Mouse (Mus musculus) hindbrain, embryonic 16.5 days (tissue): Measurements from ENCODE around the gene Myo1g. TPM values are rescaled to one million over a fixed set of nuclear protein-coding genes. Genes with fewer than 3 reads are reported as not detected.

Experiments
- ATAC-seq: fragments of 200-750 bp; cut with Nextera tagmentation; 2 replicates; pipeline ENCODE4 v1.8.0; 2017; ENCODE audit warnings: moderate TSS enrichment, moderate library complexity
- H3K27ac ChIP-seq: fragments of 300-500 bp; sonication (generic); 2 replicates; pipeline ENCODE4 v1.5.1; 2014; ENCODE audit warnings: low read depth, mild to moderate bottlenecking, control low read depth, low read length, moderate library complexity
- H3K27me3 ChIP-seq: fragments of 300-500 bp; sonication (generic); replicated peaks from 2 replicates; pipeline ENCODE4 v1.6.1; 2014; ENCODE audit warnings: low read length; ENCODE audit not compliant: control insufficient read depth, insufficient read depth
- H3K36me3 ChIP-seq: fragments of 300-500 bp; sonication (generic); 2 replicates; pipeline ENCODE4 v1.6.1; 2014; ENCODE audit warnings: mild to moderate bottlenecking, low read length, moderate library complexity, mixed read lengths; ENCODE audit not compliant: control insufficient read depth, insufficient read depth
- H3K4me1 ChIP-seq: fragments of 300-500 bp; sonication (generic); 2 replicates; pipeline ENCODE4 v1.6.1; 2014; ENCODE audit warnings: low read depth, low read length; ENCODE audit not compliant: control insufficient read depth, insufficient read depth
- H3K4me2 ChIP-seq: fragments of 300-500 bp; sonication (generic); 2 replicates; pipeline ENCODE4 v1.6.1; 2014; ENCODE audit warnings: mild to moderate bottlenecking, low read length, control low read depth, moderate library complexity
- H3K4me3 ChIP-seq: fragments of 300-500 bp; sonication (generic); 2 replicates; pipeline ENCODE4 v1.5.1; 2014; ENCODE audit warnings: mild to moderate bottlenecking, low read length, control low read depth, moderate library complexity
- H3K9ac ChIP-seq: fragments of 300-500 bp; sonication (generic); 2 replicates; pipeline ENCODE4 v1.6.1; 2014; ENCODE audit warnings: low read depth, mild to moderate bottlenecking, control low read depth, low read length, moderate library complexity
- H3K9me3 ChIP-seq: fragments of 300-500 bp; sonication (generic); 2 replicates; pipeline ENCODE4 v1.6.1; 2014; ENCODE audit warnings: mild to moderate bottlenecking, low read length, moderate library complexity; ENCODE audit not compliant: control insufficient read depth
- WGBS: fragments of 180-500 bp; shearing (Covaris S2); extraction: QIAGEN DNeasy Blood & Tissue Kit; methylation state at CpG from one replicate; pipeline ENCODE4 v1.1.7; 2014; 5-methylcytosine and 5-hydroxymethylcytosine counted together
- polyA plus RNA-seq: library from polyadenylated mRNA; unstranded; fragments of >200 nt; fragmentation: Nextera tagmentation; extraction: Ambion mirVana; gene quantifications from 2 replicates; pipeline ENCODE4 v1.2.1, GENCODE M21; 2015

The Myo1g gene
- polyA plus RNA-seq, 1 experiment from 2014 or later, result 0.35 TPM

DNA sequence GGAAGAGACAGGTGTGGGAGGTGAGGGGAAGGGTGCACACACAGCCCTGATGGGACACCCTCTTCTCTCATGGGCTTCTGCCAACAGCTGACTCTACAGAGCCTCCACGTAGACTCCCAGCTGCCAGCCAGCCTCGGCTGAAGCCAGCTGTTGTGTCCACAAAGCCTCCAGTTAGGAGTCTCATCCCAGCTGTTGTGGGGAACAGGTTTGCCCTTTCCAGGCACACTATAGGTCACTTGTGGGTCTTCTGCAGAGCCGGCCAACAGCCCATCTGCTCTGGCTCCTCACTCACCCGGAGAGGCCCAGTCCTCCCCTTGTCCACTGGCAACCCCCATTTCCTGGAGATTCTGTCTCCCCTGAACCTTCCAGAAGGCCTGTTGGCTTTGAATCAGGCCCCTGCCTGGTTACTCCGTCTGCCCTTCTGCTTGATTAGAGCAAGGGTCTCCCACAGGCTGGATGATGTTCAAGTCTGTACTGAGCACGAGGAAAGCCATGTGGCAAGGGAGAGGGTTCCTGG, 39.0 kb downstream of the Myo1g start:
- peak; percentile 71 for ATAC-seq
- 50% methylated on average over 6 of the region's 6 CpGs for WGBS
- H3K9ac ChIP-seq, result no peak overlapping the region
- no peaks in the 10 kb centered on the region for H3K36me3 ChIP-seq
- H3K4me2 ChIP-seq, result no peak overlapping the region
- no peaks in the 10 kb centered on the region for H3K27me3 ChIP-seq
- no peaks in the 10 kb centered on the region for H3K4me1 ChIP-seq
- H3K4me3 ChIP-seq, result no peak overlapping the region
- H3K27ac ChIP-seq, result no peak overlapping the region; the same call in 1 of the 2 replicates
- no peaks in the 10 kb centered on the region for H3K9me3 ChIP-seq

- Histone ChIP-seq H3K4me2 (no peak overlapping the region), H3K4me3 (no peak overlapping the region), H3K27me3 (no peaks in the 10 kb centered on the region), H3K27ac (peak overlapping the region; percentile 29; the same call in 1 of the 2 replicates), H3K9me3 (no peaks in the 10 kb centered on the region), H3K36me3 (no peaks in the 10 kb centered on the region), H3K9ac (no peak overlapping the region), H3K4me1 (no peaks in the 10 kb centered on the region)
- no peak for ATAC-seq
- WGBS, result 82% methylated on average over 13 of the region's 13 CpGs
Observed at GRCm38 (mm10) chr11:6480681-6481405, 39.9 kb downstream of the Myo1g start.

GRCm38 (mm10) chr11:6480191-6480590, 40.6 kb downstream of the Myo1g start:
- no peak overlapping the region for H3K4me3 ChIP-seq
- H3K4me1 ChIP-seq, result no peaks in the 10 kb centered on the region
- no peak overlapping the region for H3K9ac ChIP-seq
- ATAC-seq, result no peak
- H3K4me2 ChIP-seq, result no peak overlapping the region
- no peaks in the 10 kb centered on the region for H3K9me3 ChIP-seq
- no peaks in the 10 kb centered on the region for H3K27me3 ChIP-seq
- H3K27ac ChIP-seq, result no peak overlapping the region; the same call in 1 of the 2 replicates
- H3K36me3 ChIP-seq, result no peaks in the 10 kb centered on the region
- WGBS, result 58% methylated on average over 7 of the region's 7 CpGs

DNA sequence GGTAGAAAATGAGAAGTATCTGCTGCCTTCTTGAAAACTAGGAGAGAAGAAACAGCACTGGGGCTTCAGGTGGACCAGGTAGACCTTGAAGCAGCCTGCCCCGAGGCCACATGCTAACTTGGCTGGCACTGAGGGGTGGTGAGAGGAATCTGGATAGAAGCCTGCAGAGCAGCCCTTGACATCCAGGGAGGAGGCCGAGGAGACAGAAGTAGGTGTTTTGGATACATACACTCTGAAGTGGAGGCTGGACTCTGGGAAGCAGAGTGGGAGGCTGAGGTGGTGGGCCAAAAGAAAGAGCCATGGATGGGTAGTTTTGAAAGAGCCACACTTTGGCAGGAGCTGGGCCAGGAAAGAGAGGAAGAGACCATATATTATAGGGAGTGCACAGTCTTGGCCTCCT, 41.5 kb downstream of the Myo1g start:
- no peaks in the 10 kb centered on the region for H3K27me3 ChIP-seq
- H3K4me3 ChIP-seq, result no peak overlapping the region
- H3K9ac ChIP-seq, result no peak overlapping the region

DNA sequence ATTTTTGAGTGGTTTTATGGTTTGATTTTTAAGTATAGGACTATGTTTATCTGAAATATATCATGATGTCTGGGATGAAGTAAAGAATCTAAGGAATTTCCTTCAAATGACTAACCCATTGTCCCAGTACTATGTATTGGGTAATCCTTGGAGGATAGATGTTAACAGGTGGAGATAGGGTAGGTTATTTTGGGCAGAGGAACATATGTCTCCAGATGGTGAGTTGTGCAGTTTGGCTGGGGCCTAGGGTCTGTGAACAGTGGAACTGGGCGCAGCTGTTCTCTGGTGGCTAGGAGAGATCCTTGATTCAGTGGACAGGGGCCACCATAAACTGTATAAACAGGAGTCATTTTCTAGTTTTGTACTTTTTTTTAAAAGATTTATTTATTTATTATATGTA, 43.4 kb downstream of the Myo1g start:
- Histone ChIP-seq H3K4me1 (peaks cover 16% of the 10 kb centered on the region), H3K4me3 (no peak overlapping the region), H3K36me3 (no peaks in the 10 kb centered on the region), H3K9me3 (no peaks in the 10 kb centered on the region), H3K27ac (no peak overlapping the region), H3K27me3 (no peaks in the 10 kb centered on the region), H3K9ac (no peak overlapping the region), H3K4me2 (no peak overlapping the region)
- WGBS, result 84% methylated on average over 1 of the region's 1 CpGs
- no peak for ATAC-seq

More for the DNA sequence above, 41.5 kb downstream of the Myo1g start:
- Histone ChIP-seq H3K9me3 (no peaks in the 10 kb centered on the region), H3K4me1 (peaks cover 2% of the 10 kb centered on the region), H3K4me2 (no peak overlapping the region), H3K36me3 (no peaks in the 10 kb centered on the region), H3K27ac (no peak overlapping the region)
- WGBS, result 80% methylated on average over 2 of the region's 2 CpGs
- ATAC-seq, result no peak

DNA sequence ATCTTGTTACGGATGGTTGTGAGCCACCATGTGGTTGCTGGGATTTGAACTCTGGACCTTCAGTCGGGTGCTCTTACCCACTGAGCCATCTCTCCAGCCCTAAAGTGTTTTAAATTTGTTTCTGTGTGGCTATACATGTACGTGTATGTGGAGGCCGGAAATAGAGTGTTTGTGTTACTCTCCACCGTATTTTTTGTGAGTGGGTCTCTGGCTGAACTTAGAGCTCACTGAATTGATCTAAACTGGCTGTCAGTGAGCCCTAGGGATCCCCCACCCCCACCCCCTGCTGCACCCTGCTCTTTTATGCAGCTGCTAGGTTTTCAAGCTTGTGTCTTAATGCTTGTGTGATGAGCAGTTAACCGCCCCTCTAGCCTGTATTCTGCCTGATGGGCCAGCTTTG, 43.9 kb downstream of the Myo1g start:
- no peak overlapping the region for H3K9ac ChIP-seq
- WGBS, result 74% methylated on average over 6 of the region's 6 CpGs
- H3K9me3 ChIP-seq, result no peaks in the 10 kb centered on the region
- H3K27me3 ChIP-seq, result no peaks in the 10 kb centered on the region
- H3K4me1 ChIP-seq, result peaks cover 19% of the 10 kb centered on the region
- no peak for ATAC-seq
- H3K4me3 ChIP-seq, result no peak overlapping the region
- no peak overlapping the region for H3K27ac ChIP-seq
- no peak overlapping the region for H3K4me2 ChIP-seq
- no peaks in the 10 kb centered on the region for H3K36me3 ChIP-seq

GRCm38 (mm10) chr11:6475867-6476484, 44.8 kb downstream of the Myo1g start, which contains the start of gene Purb:
Gene Purb, minus strand, starts transcription at chr11:6475917.
- H3K27me3 ChIP-seq, result no peaks in the 10 kb centered on the region
- WGBS, result under 1% methylated on average over 49 of the region's 76 CpGs
- H3K4me3 ChIP-seq, result peak within 1 kb of the TSS; percentile 93
- ATAC-seq, result peak; percentile 96
- peak within 1 kb of the TSS; percentile 97 for H3K27ac ChIP-seq
- no peaks in the 10 kb centered on the region for H3K9me3 ChIP-seq
- peak within 1 kb of the TSS; percentile 82 for H3K4me2 ChIP-seq
- peak within 1 kb of the TSS; percentile 87 for H3K9ac ChIP-seq
- H3K4me1 ChIP-seq, result peaks cover 27% of the 10 kb centered on the region
- no peaks in the 10 kb centered on the region for H3K36me3 ChIP-seq

DNA sequence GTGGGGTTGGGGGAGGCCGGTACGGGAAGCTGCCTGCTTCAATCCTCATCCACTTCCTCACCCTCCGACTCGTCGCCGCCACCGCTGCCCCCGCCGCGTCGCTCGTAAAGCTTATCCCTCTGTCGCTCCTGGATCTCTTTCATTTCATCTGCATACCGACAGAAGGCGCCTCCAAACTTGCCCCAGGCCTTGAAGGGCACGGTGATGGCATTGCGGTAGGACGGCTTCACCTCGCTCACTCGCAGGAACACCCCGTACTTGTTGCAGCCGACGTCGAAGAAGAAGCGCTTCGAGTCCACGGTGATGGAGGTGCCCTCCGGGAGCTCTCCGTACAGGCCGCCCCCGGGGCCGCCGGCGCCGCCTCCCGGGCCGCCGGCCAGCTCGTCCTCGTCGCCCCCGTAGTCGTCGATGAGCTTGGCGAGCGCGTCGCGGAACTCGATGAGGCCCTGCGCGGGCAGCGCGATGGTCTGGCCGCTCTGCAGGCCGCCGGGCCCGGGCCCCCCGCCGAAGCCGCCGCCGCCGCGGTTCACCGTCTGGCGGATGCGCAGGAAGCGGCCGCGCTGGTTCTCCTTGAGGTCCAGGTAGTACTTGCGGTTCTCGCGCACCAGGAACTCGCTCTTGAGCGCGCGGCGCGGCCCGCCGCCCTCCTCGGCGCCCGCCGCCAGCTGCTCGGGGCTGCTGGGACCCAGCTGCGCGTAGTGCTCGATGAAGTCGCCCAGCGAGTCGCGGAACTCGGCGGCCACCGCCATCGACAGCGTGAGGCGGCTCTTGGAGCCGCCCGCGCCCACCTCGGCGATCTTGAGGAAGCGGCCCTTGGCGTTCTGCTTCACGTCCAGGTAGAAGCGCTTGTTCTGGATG, 45.7 kb downstream of the Myo1g start:
- Histone ChIP-seq H3K4me2 (peak overlapping the region; percentile 82), H3K4me3 (peak overlapping the region; percentile 93), H3K4me1 (peaks cover 34% of the 10 kb centered on the region), H3K9me3 (no peaks in the 10 kb centered on the region), H3K27ac (peak overlapping the region; percentile 97), H3K27me3 (no peaks in the 10 kb centered on the region), H3K36me3 (no peaks in the 10 kb centered on the region), H3K9ac (peak overlapping the region; percentile 87)
- WGBS, result under 1% methylated on average over 85 of the region's 109 CpGs
- peak; percentile 28 for ATAC-seq
